Mouse (Mus musculus): ENCODE data around the gene Ifnar1.
A peak's percentile ranks its signal among the peaks of the same experiment; 100 is the strongest.

The Ifnar1 gene

GRCm38 (mm10) chr16:91545597-91546281 lies 60.7 kb downstream of the Ifnar1 start:
- no peak for DNase-seq

- DNase-seq, result peak; percentile 34
Measured at GRCm38 (mm10) chr16:91546391-91546835, 61.4 kb downstream of the Ifnar1 start.

GRCm38 (mm10) chr16:91546836-91547741 lies 62.1 kb downstream of the Ifnar1 start, which contains the start of gene Ifngr2:
Gene Ifngr2, plus strand, starts transcription at chr16:91547072.
- peak; percentile 61 for DNase-seq

GRCm38 (mm10) chr16:91547974-91548373 lies 62.9 kb downstream of the Ifnar1 start:
- no peak for DNase-seq

GRCm38 (mm10) chr16:91548586-91548985 lies 63.5 kb downstream of the Ifnar1 start:
- DNase-seq, result no peak

GRCm38 (mm10) chr16:91548996-91549395 lies 64.0 kb downstream of the Ifnar1 start:
- DNase-seq, result no peak

- no peak for DNase-seq
Measured at GRCm38 (mm10) chr16:91549616-91550015, 64.6 kb downstream of the Ifnar1 start.

- no peak for DNase-seq
Measured at GRCm38 (mm10) chr16:91551081-91551524, 66.1 kb downstream of the Ifnar1 start.

GRCm38 (mm10) chr16:91552072-91552471 lies 67.0 kb downstream of the Ifnar1 start:
- no peak for DNase-seq

GRCm38 (mm10) chr16:91553625-91554024 lies 68.6 kb downstream of the Ifnar1 start:
- DNase-seq, result no peak

GRCm38 (mm10) chr16:91555017-91555605 lies 70.1 kb downstream of the Ifnar1 start:
- no peak for DNase-seq

GRCm38 (mm10) chr16:91556659-91557058 lies 71.6 kb downstream of the Ifnar1 start:
- DNase-seq, result no peak
